Mouse (Mus musculus): ENCODE measurements at regions not wholly inside any gene's neighbourhood (a gene's known extent, or its start where the extent isn't known, plus 50 kb on each side); places are given as distances from the start of the nearest gene placed in this dataset.

DNA sequence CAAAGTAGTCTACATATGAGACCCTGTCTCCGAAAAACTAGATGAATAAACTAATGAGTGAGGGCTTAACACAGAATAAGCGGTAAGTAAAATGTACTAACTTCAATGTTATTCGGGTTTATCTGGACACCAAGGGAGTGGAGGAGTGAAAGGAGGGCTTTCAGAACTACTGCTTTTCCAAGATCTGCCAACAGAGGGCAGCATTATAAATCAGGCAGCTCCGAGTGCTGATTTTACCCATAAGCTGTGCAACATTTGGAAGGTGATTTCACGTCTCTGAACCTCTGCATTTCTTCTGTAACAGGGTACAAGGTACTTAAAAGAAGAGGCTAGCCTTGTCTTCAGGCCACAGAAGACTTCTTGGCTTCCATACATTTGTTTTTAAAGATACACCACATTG is 74.2 kb downstream of the Foxi3 start:
- TF ChIP-seq POLR2A (IDR thresholded peaks at IDR 0.05; ENCODE audit: borderline replicate concordance, extremely low read depth, insufficient read depth, insufficient read length, poor library complexity, severe bottlenecking) (no peak), CTCF (IDR thresholded peaks at IDR 0.05; ENCODE audit: borderline replicate concordance, extremely low read depth, insufficient read depth, insufficient read length) (peak; percentile 29; the same call in 1 of the 2 replicates)
